12 mouse cellular contexts compared by ENCODE assay signal in genomic region chr11:120820546-120820945, GRCm38 (mm10). TPM values are rescaled to one million over a fixed set of nuclear protein-coding genes. Genes with fewer than 3 reads are reported as not detected.
DNase-seq lines count a peak whose midpoint lies in the region; ATAC-seq lines count a peak whose summit lies in the region.
"Had no signal": no experiment of that assay in that cellular context is flagged by ENCODE, and none has a peak within 500 bp of the region (broad histone marks: within the 10 kb centered on the region; RNA-seq: fewer than 3 reads in every experiment).

No protein-coding gene starts in this region.

- H3K27me3 ChIP-seq in intestine, embryonic 16.5 days (replicated peaks; ENCODE audit: control insufficient read depth, insufficient read depth, low read length): no peaks in the 10 kb centered on the region
- H3K27me3 ChIP-seq in neural tube, embryonic 15.5 days (replicated peaks): no peaks in the 10 kb centered on the region
- H3K27me3 ChIP-seq: CH12.LX had no signal

- ATAC-seq in intestine, embryonic 16.5 days: no peak
- no peak for ATAC-seq in neural tube, embryonic 15.5 days (ENCODE audit: low FRiP score)

- peak overlapping the region; percentile 96; the same call in 1 of the 2 replicates for H3K9ac ChIP-seq in intestine, embryonic 16.5 days (ENCODE audit: low read depth, low read length)
- no peak overlapping the region for H3K9ac ChIP-seq in neural tube, embryonic 15.5 days (replicated peaks)

- H3K36me3 ChIP-seq in intestine, embryonic 16.5 days (ENCODE audit: control insufficient read depth, insufficient read depth, low read length): peaks cover 57% of the 10 kb centered on the region
- peaks cover 59% of the 10 kb centered on the region for H3K36me3 ChIP-seq in neural tube, embryonic 15.5 days

- H3K4me3 ChIP-seq in intestine, embryonic 16.5 days (ENCODE audit: low read length): no peak overlapping the region
- peak overlapping the region; percentile 82; the same call in 1 of the 2 replicates for H3K4me3 ChIP-seq in neural tube, embryonic 15.5 days (replicated peaks)

- no peak overlapping the region for H3K4me2 ChIP-seq in intestine, embryonic 16.5 days (ENCODE audit: low read depth, low read length)
- peak overlapping the region; percentile 78 for H3K4me2 ChIP-seq in neural tube, embryonic 15.5 days

- H3K4me1 ChIP-seq in intestine, embryonic 16.5 days (ENCODE audit: control insufficient read depth, insufficient read depth, low read length): peaks cover 30% of the 10 kb centered on the region
- H3K4me1 ChIP-seq in neural tube, embryonic 15.5 days: peaks cover 37% of the 10 kb centered on the region

- peak; percentile 8 for DNase-seq in gastrocnemius, postnatal 14 days
- no peak for DNase-seq in gastrocnemius, adult 8-10 months (ENCODE audit: low spot score in 2 of 2)
- peak; percentile 13 for DNase-seq in right cerebral cortex, postnatal 4 days
- DNase-seq in right cerebral cortex, adult 18-20 months: no peak
- DNase-seq in frontal cortex, postnatal 36 days (ENCODE audit: low spot score in 2 of 2): no peak
- DNase-seq in lung, postnatal 36 days: no peak
- DNase-seq: heart, postnatal 36 days; kidney, postnatal 4 days; lung, postnatal 14 days had no signal

- intact Hi-C loops in gastrocnemius, postnatal 14 days (cut with DNase I; ENCODE audit: low total_unique reads): loop anchor here (10.0 kb wide), 1 partner anchor 74 kb away; no protein-coding TSS in a partner anchor

- H3K27ac ChIP-seq in intestine, embryonic 16.5 days (ENCODE audit: low read length): no peak overlapping the region
- no peak overlapping the region for H3K27ac ChIP-seq in neural tube, embryonic 15.5 days (replicated peaks)

- no peaks in the 10 kb centered on the region for H3K9me3 ChIP-seq in intestine, embryonic 16.5 days (ENCODE audit: control insufficient read depth, low read length)
- H3K9me3 ChIP-seq in neural tube, embryonic 15.5 days (replicated peaks): no peaks in the 10 kb centered on the region

- WGBS in intestine, embryonic 16.5 days: 92% methylated on average over 14 of the region's 14 CpGs
- WGBS in neural tube, embryonic 15.5 days: 84% methylated on average over 14 of the region's 14 CpGs

RNA-seq across cellular contexts. Expression of gene Fasn, which starts 3.8 kb away (rescaled TPM):
- total RNA-seq in gastrocnemius, postnatal 14 days (2021): 10 to 100 TPM; 13.9 to 19.4 TPM
- 10 to 100 TPM in 2 of 4 experiments, 1 to 10 TPM in 2; 8.4 to 12.2 (median 9.4) TPM for total RNA-seq in gastrocnemius, adult 8-10 months (2022)
- polyA plus RNA-seq in intestine, embryonic 16.5 days (2015; fragmentation: Nextera tagmentation; extraction: Ambion mirVana): 42.0 and 47.6 TPM in 2 replicates
- polyA plus RNA-seq in neural tube, embryonic 15.5 days (2015; fragmentation: Nextera tagmentation; extraction: Ambion mirVana): 67.9 and 71.0 TPM in 2 replicates

RNA-seq across cellular contexts. Expression of gene Dus1l, which starts 24.3 kb away (rescaled TPM):
- total RNA-seq in gastrocnemius, postnatal 14 days (2021): 10 to 100 TPM; 35.2 to 37.4 TPM
- 10 to 100 TPM; 29.0 to 36.8 (median 35.0) TPM for total RNA-seq in gastrocnemius, adult 8-10 months (2022)
- polyA plus RNA-seq in intestine, embryonic 16.5 days (2015; fragmentation: Nextera tagmentation; extraction: Ambion mirVana): 78.6 and 82.0 TPM in 2 replicates
- 45.4 and 52.4 TPM in 2 replicates for polyA plus RNA-seq in neural tube, embryonic 15.5 days (2015; fragmentation: Nextera tagmentation; extraction: Ambion mirVana)

RNA-seq across cellular contexts. Expression of gene Gps1, which starts 36.5 kb away (rescaled TPM):
- total RNA-seq in gastrocnemius, postnatal 14 days (2021): 10 to 100 TPM; 49.5 to 51.8 TPM
- total RNA-seq in gastrocnemius, adult 8-10 months (2022): 10 to 100 TPM; 65.4 to 71.6 (median 69.3) TPM
- polyA plus RNA-seq in intestine, embryonic 16.5 days (2015; fragmentation: Nextera tagmentation; extraction: Ambion mirVana): 164 and 179 TPM in 2 replicates
- polyA plus RNA-seq in neural tube, embryonic 15.5 days (2015; fragmentation: Nextera tagmentation; extraction: Ambion mirVana): 266 and 277 TPM in 2 replicates

RNA-seq across cellular contexts. Expression of gene Rfng, which starts 36.5 kb away (rescaled TPM):
- 1 to 10 TPM; 6.7 to 7.9 TPM for total RNA-seq in gastrocnemius, postnatal 14 days (2021)
- 10 to 100 TPM; 10.8 to 13.6 (median 13.1) TPM for total RNA-seq in gastrocnemius, adult 8-10 months (2022)
- polyA plus RNA-seq in intestine, embryonic 16.5 days (2015; fragmentation: Nextera tagmentation; extraction: Ambion mirVana): 40.6 and 40.7 TPM in 2 replicates
- 123 and 136 TPM in 2 replicates for polyA plus RNA-seq in neural tube, embryonic 15.5 days (2015; fragmentation: Nextera tagmentation; extraction: Ambion mirVana)

RNA-seq across cellular contexts. Expression of gene Hmga1b, which starts 58.0 kb away (rescaled TPM):
- total RNA-seq in gastrocnemius, postnatal 14 days (2021): 10 to 100 TPM; 12.4 to 14.6 TPM
- total RNA-seq in gastrocnemius, adult 8-10 months (2022): 10 to 100 TPM; 14.8 to 40.9 (median 19.1) TPM
- polyA plus RNA-seq in intestine, embryonic 16.5 days (2015; fragmentation: Nextera tagmentation; extraction: Ambion mirVana): 5.9 and 7.6 TPM in 2 replicates
- polyA plus RNA-seq in neural tube, embryonic 15.5 days (2015; fragmentation: Nextera tagmentation; extraction: Ambion mirVana): 2.2 and 3.1 TPM in 2 replicates

Comparison
In these comparisons a context has a peak if more than half of its experiments do, and no peak if none do; other contexts are left out.
1. DNase-seq: peak in gastrocnemius, postnatal 14 days (single experiment) and right cerebral cortex, postnatal 4 days (single experiment); none in gastrocnemius, adult 8-10 months (0 of 2), right cerebral cortex, adult 18-20 months (single experiment), frontal cortex, postnatal 36 days (0 of 2) and lung, postnatal 36 days (single experiment).